Mouse (Mus musculus) thymus, adult 2 months (tissue): ENCODE measurements around the gene Fam131a.

Experiments used
- CTCF ChIP-seq: fragments of 200-500 bp; IDR thresholded peaks from 2 replicates; pipeline ENCODE4 v1.5.1; 2012; ENCODE audit warnings: mild to moderate bottlenecking, control low read depth, low read length, moderate library complexity, borderline replicate concordance; ENCODE audit not compliant: control insufficient read depth, poor library complexity, insufficient read depth; ENCODE audit errors: extremely low read depth
- POLR2A ChIP-seq: fragments of 200-500 bp; IDR thresholded peaks from 2 replicates; pipeline ENCODE4 v1.6.1; 2012; ENCODE audit warnings: mild to moderate bottlenecking, low read length, control low read depth, moderate library complexity; ENCODE audit not compliant: control insufficient read depth, poor library complexity, insufficient read depth; ENCODE audit errors: extremely low read depth

DNA sequence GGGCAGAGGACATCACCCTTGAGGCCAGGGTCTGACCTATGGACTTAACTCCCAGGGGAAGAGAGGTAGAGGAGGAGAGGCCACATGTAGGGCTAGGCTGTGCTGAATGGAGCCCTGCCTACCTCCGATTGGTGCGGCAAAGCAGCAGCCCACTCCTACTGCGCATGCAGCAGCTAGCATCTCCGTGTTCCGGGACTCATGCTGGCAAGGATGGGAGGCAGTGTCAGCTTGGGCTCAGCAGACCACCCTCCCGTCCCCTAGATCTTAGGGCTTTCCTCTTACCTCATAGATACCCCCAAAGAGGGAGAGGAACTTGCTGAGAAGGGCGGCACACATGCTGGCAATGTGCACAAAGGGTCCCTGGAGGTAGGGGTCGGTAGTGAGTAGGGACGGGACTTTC, 19.1 kb downstream of the Fam131a start:
- TF ChIP-seq CTCF: no peak
- no peak for TF ChIP-seq POLR2A
